ENCODE assay signal across 13 mouse cellular contexts in the genomic region with DNA sequence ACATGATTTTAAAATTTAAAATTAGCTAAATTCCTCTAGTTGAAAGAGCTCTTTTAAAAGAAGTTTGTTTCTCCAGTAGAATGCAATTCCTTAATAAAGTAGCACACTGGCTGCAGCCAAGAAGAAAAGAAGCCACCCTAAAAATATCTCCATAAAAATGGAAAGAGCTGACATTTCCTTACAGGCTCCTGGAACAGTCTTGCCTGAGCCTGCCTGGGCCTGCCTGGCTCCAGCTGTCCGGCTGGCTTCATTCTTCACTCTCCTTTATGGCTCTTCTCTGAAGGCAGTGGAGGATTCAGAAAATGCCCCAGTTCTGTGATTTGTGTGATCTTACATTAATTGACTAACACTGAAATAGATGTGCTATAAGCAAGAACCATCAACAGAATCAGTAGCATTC.
DNase-seq lines count a peak whose midpoint lies in the region; TF ChIP-seq lines count a peak whose summit lies in the region.
"Had no signal": no experiment of that assay in that cellular context is flagged by ENCODE, and none has a peak within 500 bp of the region (broad histone marks: within the 10 kb centered on the region; RNA-seq: fewer than 3 reads in every experiment).

No protein-coding gene starts in this region.

- peak overlapping the region; percentile 59 for H3K27ac ChIP-seq in layer of hippocampus, adult 2 months
- H3K27ac ChIP-seq: forebrain, embryonic 15.5 days; hindbrain, embryonic 13.5 days; limb, embryonic 13.5 days had no signal

- no peak for DNase-seq in layer of hippocampus, adult 2 months (ENCODE audit: low spot score in 2 of 2)
- no peak for DNase-seq in layer of hippocampus, postnatal 25 days (ENCODE audit: extremely low spot score in 1 of 2, low spot score in 1 of 2)
- DNase-seq in cerebellum, adult 9-11 months: peak; percentile 40
- peak; percentile 26 to 61 for DNase-seq in left cerebral cortex, adult 9 months (ENCODE audit: low spot score in 2 of 2)
- DNase-seq in right cerebral cortex, postnatal 4 days: peak; percentile 8
- DNase-seq in testis, postnatal 10 days (ENCODE audit: low spot score): no peak
- no peak for DNase-seq in lung, postnatal 14 days
- DNase-seq: kidney, postnatal 25 days; lung, postnatal 4 days; midbrain, embryonic 14.5 days had no signal

- no peak for TF ChIP-seq CTCF in layer of hippocampus, adult 2 months (conservative IDR thresholded peaks at IDR 0.05)

- no peak overlapping the region for H3K4me3 ChIP-seq in layer of hippocampus, adult 2 months
- H3K4me3 ChIP-seq: forebrain, embryonic 15.5 days; hindbrain, embryonic 13.5 days; limb, embryonic 13.5 days had no signal

Comparison
In these comparisons a context has a peak if more than half of its experiments do, and no peak if none do; other contexts are left out.
1. DNase-seq: peak in cerebellum, adult 9-11 months (single experiment), left cerebral cortex, adult 9 months (2 of 2) and right cerebral cortex, postnatal 4 days (single experiment); none in layer of hippocampus, adult 2 months (0 of 2), layer of hippocampus, postnatal 25 days (0 of 2), testis, postnatal 10 days (single experiment) and lung, postnatal 14 days (single experiment).